Mouse (Mus musculus) ES-E14 (cell line): ENCODE results near the gene Cmip.

ENCODE experiments used
- CHD2 ChIP-seq: IDR thresholded peaks from 2 replicates; pipeline ENCODE4 v1.6.1; 2014; ENCODE audit warnings: mild to moderate bottlenecking, low read depth, low read length, inconsistent platforms
- HCFC1 ChIP-seq: IDR thresholded peaks from 2 replicates; pipeline ENCODE4 v1.6.1; 2012; ENCODE audit warnings: low read length, inconsistent platforms, borderline replicate concordance; ENCODE audit not compliant: insufficient read depth
- MAFK ChIP-seq: IDR thresholded peaks from 2 replicates; pipeline ENCODE4 v1.6.1; 2014; ENCODE audit warnings: mild to moderate bottlenecking, low read depth, low read length, inconsistent platforms; ENCODE audit not compliant: insufficient read depth
- ZC3H11A ChIP-seq: IDR thresholded peaks from 2 replicates; pipeline ENCODE4 v1.6.1; 2012; ENCODE audit warnings: low read depth, mild to moderate bottlenecking, inconsistent platforms, low read length, borderline replicate concordance
- ZNF384 ChIP-seq: IDR thresholded peaks from 2 replicates; pipeline ENCODE4 v1.6.1; 2012; ENCODE audit warnings: low read depth, low read length, inconsistent platforms

- no peak for TF ChIP-seq ZNF384
- TF ChIP-seq CHD2: no peak
- TF ChIP-seq ZC3H11A: no peak
- TF ChIP-seq MAFK: no peak
- no peak for TF ChIP-seq HCFC1
Measured at GRCm38 (mm10) chr8:117356109-117356672, 99.3 kb downstream of the Cmip start.
